Mouse (Mus musculus): ENCODE data around the gene Hoxb4. TPM values are rescaled to one million over a fixed set of nuclear protein-coding genes. Genes with fewer than 3 reads are reported as not detected.

Gene Hoxb4
- total and polyA plus RNA-seq, 3 experiments = 2.7 to 5.5 (median 3.3) TPM

GRCm38 (mm10) chr11:96365441-96366091 is 47.5 kb downstream of the Hoxb4 start, which contains the start of gene Hoxb1:
Gene Hoxb1, plus strand, starts transcription at chr11:96365752.
- Histone ChIP-seq H3K79me2 (replicated peaks; ENCODE audit: control insufficient read depth, extremely low read depth, insufficient read depth, poor library complexity, severe bottlenecking) (no peaks in the 10 kb centered on the region), H3K4me1 (ENCODE audit: control insufficient read depth in 1 of 2, insufficient read depth in 2 of 2) (no peaks in the 10 kb centered on the region; a peak in 1 of 4 replicates), H3K27me3 (replicated peaks) (peaks cover 92% of the 10 kb centered on the region), H3K4me2 (ENCODE audit: insufficient read depth, low read depth, poor library complexity, severe bottlenecking) (no peak within 1 kb of the TSS), H3K4me3 (replicated peaks in 1 of 3; ENCODE audit: low read depth in 2 of 3, low read length in 2 of 3, poor library complexity in 1 of 3) (no peak within 1 kb of the TSS), H3K9me3 (replicated peaks; ENCODE audit: low read length) (no peaks in the 10 kb centered on the region), H3K36me3 (replicated peaks in 1 of 2; ENCODE audit: control insufficient read depth in 1 of 2, insufficient read depth in 1 of 2, low read length in 1 of 2) (no peaks in the 10 kb centered on the region), H3K9ac (ENCODE audit: insufficient read depth, low read depth) (no peak within 1 kb of the TSS), H3K27ac (ENCODE audit: insufficient read depth, low read depth) (no peak within 1 kb of the TSS)
- in situ Hi-C loops (cut with MboI; ENCODE audit: low pct_ligation_motif_present, low pct_unique_long_range_greater_than_20kb, low sequenced_read_pairs) (no loop called here), dilution Hi-C loops (cut with MboI; ENCODE audit: extremely low pct_ligation_motif_present, extremely low pct_unique_long_range_greater_than_20kb, low sequenced_read_pairs) (no loop called here)
- DNase-seq (ENCODE audit: extremely low read depth) = no peak
- TF ChIP-seq NELFE (IDR thresholded peaks at IDR 0.05; ENCODE audit: low read depth, low read length) (no peak), ZNF384 (IDR thresholded peaks at IDR 0.05; ENCODE audit: low read depth, low read length) (no peak), NRF1 (IDR thresholded peaks at IDR 0.05; ENCODE audit: low read depth, low read length) (no peak), MAZ (IDR thresholded peaks at IDR 0.05; ENCODE audit: low read depth, low read length) (no peak), JUN (IDR thresholded peaks at IDR 0.05; ENCODE audit: insufficient read depth, low read depth, low read length) (no peak), BHLHE40 (IDR thresholded peaks at IDR 0.05; ENCODE audit: low read depth, low read length) (no peak), RAD21 (IDR thresholded peaks at IDR 0.05; ENCODE audit: low read depth, low read length) (no peak), MEF2A (IDR thresholded peaks at IDR 0.05; ENCODE audit: borderline replicate concordance, low read depth, low read length) (no peak), SIN3A (IDR thresholded peaks at IDR 0.05; ENCODE audit: low read length) (no peak), TCF12 (IDR thresholded peaks at IDR 0.05; ENCODE audit: low read depth, low read length) (no peak), MAX (IDR thresholded peaks at IDR 0.05; ENCODE audit: low read length) (no peak), CTCF (conservative IDR thresholded peaks at IDR 0.05 in 1 of 2, IDR thresholded peaks at IDR 0.05 in 1 of 2; ENCODE audit: low read depth in 2 of 2, low read length in 2 of 2) (no peak), ZC3H11A (IDR thresholded peaks at IDR 0.05; ENCODE audit: low read depth, low read length) (no peak), TBP (conservative IDR thresholded peaks at IDR 0.05; ENCODE audit: low read depth, low read length) (no peak)

GRCm38 (mm10) chr11:96366092-96367041 is 48.3 kb downstream of the Hoxb4 start:
- in situ Hi-C loops (cut with MboI; ENCODE audit: low pct_ligation_motif_present, low pct_unique_long_range_greater_than_20kb, low sequenced_read_pairs) = no loop called here
- TF ChIP-seq RAD21 (IDR thresholded peaks at IDR 0.05; ENCODE audit: low read depth, low read length) = no peak
- no peak for TF ChIP-seq POLR2AphosphoS2 (IDR thresholded peaks at IDR 0.05; ENCODE audit: low read depth, low read length)
- no peak for TF ChIP-seq ETS1 (conservative IDR thresholded peaks at IDR 0.05; ENCODE audit: low read depth, low read length)
- no peak for TF ChIP-seq RCOR1 (conservative IDR thresholded peaks at IDR 0.05; ENCODE audit: low read depth, low read length)
- no peak for TF ChIP-seq MYC (IDR thresholded peaks at IDR 0.05; ENCODE audit: low read depth, low read length)
- TF ChIP-seq SIN3A (IDR thresholded peaks at IDR 0.05; ENCODE audit: low read length) = no peak
- TF ChIP-seq ZMIZ1 (IDR thresholded peaks at IDR 0.05; ENCODE audit: low read depth, low read length) = no peak
- no peak for TF ChIP-seq EP300 (IDR thresholded peaks at IDR 0.05; ENCODE audit: low read length)
- no peak for TF ChIP-seq SMC3 (IDR thresholded peaks at IDR 0.05; ENCODE audit: low read depth, low read length)
- TF ChIP-seq MAFK (IDR thresholded peaks at IDR 0.05; ENCODE audit: insufficient replicate concordance, low read length) = no peak
- no peak for TF ChIP-seq PAX5 (IDR thresholded peaks at IDR 0.05; ENCODE audit: low read length)
- no peak for TF ChIP-seq IRF4 (IDR thresholded peaks at IDR 0.05; ENCODE audit: low read depth, low read length)
- TF ChIP-seq USF2 (conservative IDR thresholded peaks at IDR 0.05; ENCODE audit: low read depth, low read length) = no peak

More at GRCm38 (mm10) chr11:96366092-96367041, 48.3 kb downstream of the Hoxb4 start:
- no peak overlapping the region for H3K9ac ChIP-seq (ENCODE audit: insufficient read depth, low read depth)
- no peak overlapping the region for H3K4me3 ChIP-seq (replicated peaks in 1 of 3; ENCODE audit: low read depth in 2 of 3, low read length in 2 of 3, poor library complexity in 1 of 3)
- H3K4me1 ChIP-seq (ENCODE audit: control insufficient read depth in 1 of 2, insufficient read depth in 2 of 2) = no peaks in the 10 kb centered on the region; a peak in 1 of 4 replicates
- no peaks in the 10 kb centered on the region for H3K36me3 ChIP-seq (replicated peaks in 1 of 2; ENCODE audit: control insufficient read depth in 1 of 2, insufficient read depth in 1 of 2, low read length in 1 of 2)
- H3K4me2 ChIP-seq (ENCODE audit: insufficient read depth, low read depth, poor library complexity, severe bottlenecking) = no peak overlapping the region
- peaks cover 95% of the 10 kb centered on the region for H3K27me3 ChIP-seq (replicated peaks)
- no peak for DNase-seq (ENCODE audit: extremely low read depth)
- dilution Hi-C loops (cut with MboI; ENCODE audit: extremely low pct_ligation_motif_present, extremely low pct_unique_long_range_greater_than_20kb, low sequenced_read_pairs) = no loop called here
- no peaks in the 10 kb centered on the region for H3K79me2 ChIP-seq (replicated peaks; ENCODE audit: control insufficient read depth, extremely low read depth, insufficient read depth, poor library complexity, severe bottlenecking)
- H3K9me3 ChIP-seq (replicated peaks; ENCODE audit: low read length) = no peaks in the 10 kb centered on the region
- no peak overlapping the region for H3K27ac ChIP-seq (ENCODE audit: insufficient read depth, low read depth)
